Mouse (Mus musculus): ENCODE measurements around the gene Cyp2d10.
"Not testable (repeated sequence)": the region's sequence is repeated elsewhere in the genome, so short reads cannot be mapped to it uniquely, and the experiment has no call there.

Gene Cyp2d10

GRCm38 (mm10) chr15:82395955-82396354, 11.0 kb downstream of the Cyp2d10 start:
- DNase-seq = not testable (repeated sequence)

GRCm38 (mm10) chr15:82393922-82394321, 13.1 kb downstream of the Cyp2d10 start, which contains the start of gene Cyp2d11:
TSS of gene Cyp2d11 (minus strand) at chr15:82394022.
- DNase-seq = not testable (repeated sequence)

- DNase-seq = not testable (repeated sequence)
Measured at GRCm38 (mm10) chr15:82389916-82390315, 17.1 kb downstream of the Cyp2d10 start.

GRCm38 (mm10) chr15:82385729-82386128, 21.3 kb downstream of the Cyp2d10 start:
- DNase-seq = no peak

- DNase-seq = no peak
Measured at GRCm38 (mm10) chr15:82382441-82382840, 24.6 kb downstream of the Cyp2d10 start.

GRCm38 (mm10) chr15:82380714-82381062, 26.3 kb downstream of the Cyp2d10 start:
- DNase-seq = no peak

GRCm38 (mm10) chr15:82379871-82380713, 26.9 kb downstream of the Cyp2d10 start, which contains the start of gene Cyp2d22:
TSS of gene Cyp2d22 (minus strand) at chr15:82380260.
- DNase-seq = peak; percentile 67 to 78

- DNase-seq = no peak
Measured at GRCm38 (mm10) chr15:82379511-82379870, 27.5 kb downstream of the Cyp2d10 start.

GRCm38 (mm10) chr15:82378261-82379180, 28.5 kb downstream of the Cyp2d10 start:
- no peak for DNase-seq

- no peak for DNase-seq
Measured at GRCm38 (mm10) chr15:82377701-82378100, 29.3 kb downstream of the Cyp2d10 start.

- peak in 1 of 2 experiments; percentile 28 for DNase-seq
Measured at GRCm38 (mm10) chr15:82376393-82377138, 30.4 kb downstream of the Cyp2d10 start.

- no peak for DNase-seq
Measured at GRCm38 (mm10) chr15:82375855-82376254, 31.1 kb downstream of the Cyp2d10 start.

- no peak for DNase-seq
Measured at GRCm38 (mm10) chr15:82374437-82374836, 32.6 kb downstream of the Cyp2d10 start.

- no peak for DNase-seq
Measured at GRCm38 (mm10) chr15:82372991-82373390, 34.0 kb downstream of the Cyp2d10 start.

- DNase-seq = no peak
Measured at GRCm38 (mm10) chr15:82372446-82372845, 34.5 kb downstream of the Cyp2d10 start.

- no peak for DNase-seq
Measured at GRCm38 (mm10) chr15:82368851-82369250, 38.1 kb downstream of the Cyp2d10 start.

GRCm38 (mm10) chr15:82368146-82368545, 38.8 kb downstream of the Cyp2d10 start:
- DNase-seq = no peak

GRCm38 (mm10) chr15:82364561-82364960, 42.4 kb downstream of the Cyp2d10 start:
- not testable (repeated sequence) for DNase-seq

- DNase-seq = not testable (repeated sequence)
Measured at GRCm38 (mm10) chr15:82363801-82364200, 43.2 kb downstream of the Cyp2d10 start.

- DNase-seq = no peak
Measured at GRCm38 (mm10) chr15:82362234-82362633, 44.8 kb downstream of the Cyp2d10 start.

- peak in 1 of 2 experiments; percentile 3 for DNase-seq
Measured at GRCm38 (mm10) chr15:82361459-82362018, 45.5 kb downstream of the Cyp2d10 start.
